Mouse (Mus musculus) lung, postnatal 10 days (tissue): ENCODE results near the gene Prr14.

Experiments
- DNase-seq: peaks from one replicate; pipeline ENCODE4 v3.0.0; 2021

Prr14 gene

DNA sequence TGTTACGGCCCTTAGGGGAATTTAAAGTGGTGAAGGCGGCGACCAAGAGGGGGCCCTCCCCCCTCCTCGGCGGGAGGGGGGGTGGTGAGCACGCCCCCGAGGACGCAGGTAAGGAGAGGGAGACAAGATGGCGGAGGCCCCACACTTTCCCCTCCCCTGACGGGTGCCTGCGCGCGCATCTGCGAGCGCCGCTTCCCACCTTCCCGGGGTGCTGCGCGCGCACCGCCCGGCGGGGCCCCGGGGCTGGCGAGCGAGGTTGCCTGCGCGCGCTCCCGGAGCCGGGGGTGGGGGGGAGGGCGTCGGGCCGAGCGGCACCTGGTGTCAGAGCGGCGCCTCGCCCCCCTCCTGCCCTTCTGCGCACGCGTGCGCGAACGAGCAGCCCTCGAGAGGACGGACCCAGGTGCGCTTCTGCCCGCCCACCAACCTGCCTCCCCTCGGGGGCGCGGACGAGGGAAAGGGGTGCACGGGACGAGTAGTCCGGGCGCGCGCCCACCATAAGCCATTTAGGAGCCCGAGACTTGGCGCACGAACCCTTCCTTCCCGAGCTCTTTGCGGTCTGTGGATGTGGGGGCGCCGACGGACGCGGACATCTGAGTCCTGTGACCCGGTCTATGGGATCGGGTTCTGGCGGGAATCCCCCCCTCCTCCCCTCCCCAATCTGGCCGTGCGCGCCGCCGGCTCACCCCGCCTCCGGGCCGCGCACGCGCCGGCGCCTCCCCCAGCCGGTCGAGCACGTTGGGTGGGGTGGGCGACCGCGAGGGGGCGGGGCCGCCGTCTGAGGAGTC lies 53.0 kb downstream of the Prr14 start:
- peak; percentile 94 for DNase-seq

DNA sequence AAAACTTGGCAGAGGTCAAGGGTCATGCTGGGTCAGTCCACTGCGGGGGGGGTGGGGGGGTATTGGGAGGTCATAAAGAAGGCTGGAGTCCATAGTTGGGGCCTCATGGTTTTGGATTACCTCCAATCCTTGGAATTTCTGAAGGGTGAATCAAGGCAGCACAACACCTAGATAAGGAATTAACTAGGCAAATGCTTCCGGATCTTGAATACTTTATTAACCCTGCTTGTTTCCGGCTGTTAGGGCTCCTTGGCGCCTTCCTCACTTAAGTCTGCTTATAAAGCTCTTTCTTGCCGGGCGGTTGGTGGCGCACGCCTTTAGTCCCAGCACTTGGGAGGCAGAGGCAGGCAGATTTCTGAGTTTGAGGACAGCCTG lies 53.6 kb downstream of the Prr14 start:
- no peak for DNase-seq

DNA sequence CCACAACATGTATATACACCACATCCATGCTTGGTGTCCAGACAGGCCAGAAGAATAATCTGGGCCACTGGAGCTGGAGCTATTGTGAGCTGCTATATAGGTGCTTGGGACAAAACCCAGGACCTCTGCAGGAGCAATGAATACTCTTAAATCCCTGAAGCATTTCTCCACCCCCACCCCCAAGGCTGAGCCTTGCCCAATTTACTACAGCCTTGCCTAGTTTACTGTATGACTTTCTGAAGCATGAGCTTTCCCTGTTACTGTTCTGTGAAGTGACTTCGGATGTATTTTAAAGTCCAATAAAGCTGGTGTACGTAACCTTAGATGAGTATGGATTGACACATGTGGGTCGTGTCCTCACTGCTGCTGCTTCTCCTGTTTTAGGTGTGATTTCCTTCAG lies 54.4 kb downstream of the Prr14 start:
- no peak for DNase-seq

DNA sequence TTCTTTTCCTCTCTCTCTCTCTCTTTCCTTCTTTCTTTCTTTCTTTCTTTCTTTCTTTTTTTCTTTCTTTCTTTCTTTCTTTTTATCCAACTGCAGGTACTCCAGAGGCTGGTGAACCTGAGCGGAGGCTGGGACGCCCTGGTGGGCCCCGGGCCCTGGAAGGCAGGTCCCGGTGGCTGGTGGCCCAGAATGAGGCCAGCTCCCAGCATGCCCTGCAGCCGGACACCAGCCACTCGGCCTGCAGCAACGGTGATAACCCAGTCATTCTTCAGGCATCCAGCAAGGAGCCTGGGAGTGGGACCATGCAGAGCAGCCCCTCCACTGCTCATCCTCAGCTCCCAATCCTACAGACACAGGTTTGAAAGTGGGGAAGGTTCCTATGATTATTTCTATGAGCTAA lies 56.4 kb downstream of the Prr14 start:
- DNase-seq, result no peak

DNA sequence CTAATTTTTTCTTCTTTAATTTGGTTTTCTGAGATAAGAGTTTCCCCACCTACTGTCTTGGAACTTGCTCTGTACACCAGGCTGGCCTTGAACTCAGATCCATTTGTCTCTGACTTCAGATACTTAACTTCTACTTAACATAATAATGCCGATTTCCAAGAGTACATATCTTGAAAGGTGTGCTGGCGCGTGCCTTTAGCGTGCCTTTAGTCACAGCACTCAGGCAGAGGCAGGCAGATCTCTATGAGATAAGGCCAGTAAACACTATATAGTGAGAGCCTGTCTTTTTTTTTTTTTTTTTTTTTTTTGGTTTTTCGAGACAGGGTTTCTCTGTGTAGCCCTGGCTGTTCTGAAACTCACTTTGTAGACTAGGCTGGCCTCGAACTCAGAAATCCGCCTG lies 56.9 kb downstream of the Prr14 start:
- DNase-seq, result no peak

DNA sequence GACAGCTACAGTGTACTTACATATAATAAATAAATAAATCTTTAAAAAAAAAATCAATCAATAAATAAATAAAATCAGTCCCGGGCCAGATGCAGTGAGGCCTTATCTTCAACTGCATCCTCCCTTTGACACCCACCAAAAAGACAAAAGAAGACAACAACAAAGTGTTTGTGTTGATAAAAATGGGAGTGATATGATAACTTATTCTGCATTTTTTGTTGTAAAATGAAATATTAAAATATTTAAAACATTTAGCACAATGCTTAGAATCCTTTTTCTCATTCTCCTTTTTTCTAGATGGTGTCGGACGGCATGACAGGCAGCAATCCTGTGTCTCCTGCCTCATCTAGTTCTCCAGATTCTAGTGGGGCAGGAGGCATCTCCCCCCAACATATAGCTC lies 59.9 kb downstream of the Prr14 start, which contains the start of gene Gm42715:
Gene Gm42715, plus strand, starts transcription at position 301 of the 400 bp plus-strand sequence.
- no peak for DNase-seq
